Mouse (Mus musculus) heart, adult 9 months (tissue): ENCODE data around the gene Serinc5.
"Not testable (repeated sequence)": the region's sequence is repeated elsewhere in the genome, so short reads cannot be mapped to it uniquely, and the experiment has no call there.

Source experiments
- DNase-seq, 2 experiments: peaks; one replicate each; pipeline ENCODE4 v3.0.0; 2022; ENCODE audit warnings: low spot score in 2 of 2

The Serinc5 gene

DNA sequence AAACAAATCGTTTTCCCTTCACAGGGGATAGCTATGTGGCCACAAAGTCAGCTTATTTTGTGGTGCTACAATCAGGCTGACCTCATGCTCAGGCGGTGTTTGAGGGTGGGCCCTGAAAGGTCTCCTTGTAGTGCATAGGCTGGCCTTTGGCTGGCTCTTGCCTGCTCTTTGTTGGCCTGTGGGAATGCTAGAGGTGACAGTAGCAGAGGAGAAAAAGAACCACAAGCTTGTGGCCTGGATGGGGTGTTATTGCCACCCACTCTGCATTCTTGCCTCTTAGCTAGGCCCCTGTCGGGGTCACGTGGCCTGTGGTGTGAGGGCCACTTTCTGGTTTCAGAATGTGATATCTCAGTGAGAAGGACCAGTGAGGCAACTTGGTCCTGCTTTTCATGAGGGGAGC, 54.1 kb downstream of the Serinc5 start:
- DNase-seq = no peak

DNA sequence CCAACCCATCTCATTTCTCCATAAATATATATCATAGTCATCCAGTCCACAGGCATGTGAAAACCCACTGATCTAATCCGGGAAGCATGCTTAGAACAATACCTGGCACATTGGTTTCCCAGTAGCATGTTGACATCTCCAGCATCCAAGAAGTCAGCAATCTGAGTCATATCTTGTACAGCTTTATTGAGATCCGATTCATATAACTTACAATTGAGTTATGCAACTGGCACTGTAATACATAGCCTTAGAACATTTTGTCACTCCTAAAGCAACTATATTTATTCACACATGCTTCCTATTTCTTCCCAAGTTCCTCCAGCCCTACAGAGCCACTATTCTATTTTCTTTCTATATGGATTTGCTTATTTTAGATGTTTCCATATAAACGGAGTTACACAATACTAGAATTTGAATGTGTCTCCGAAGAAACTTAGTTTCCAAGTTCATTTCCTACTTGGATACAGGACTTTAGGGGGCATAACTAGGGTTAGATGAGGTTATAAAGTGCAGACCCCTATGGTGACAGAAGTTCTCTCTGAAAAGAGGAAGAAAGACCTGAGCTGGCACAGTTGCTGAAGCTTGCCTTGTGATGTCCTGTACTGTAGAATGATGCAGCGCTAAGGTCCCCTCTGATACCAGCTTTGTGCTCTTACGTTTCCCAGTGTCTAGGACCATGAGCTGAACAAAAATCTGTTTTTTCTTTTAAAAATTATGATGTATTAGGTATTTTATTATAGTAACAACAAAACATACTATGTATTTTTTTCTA, 57.5 kb downstream of the Serinc5 start:
- no peak for DNase-seq

- no peak for DNase-seq
Measured at GRCm38 (mm10) chr13:92671727-92672126, 60.8 kb downstream of the Serinc5 start.

- DNase-seq = no peak
Measured at GRCm38 (mm10) chr13:92674676-92675075, 63.8 kb downstream of the Serinc5 start.

GRCm38 (mm10) chr13:92675308-92675707, 64.4 kb downstream of the Serinc5 start:
- DNase-seq = no peak

GRCm38 (mm10) chr13:92675897-92676584, 65.2 kb downstream of the Serinc5 start:
- peak; percentile 31 to 36 for DNase-seq

DNA sequence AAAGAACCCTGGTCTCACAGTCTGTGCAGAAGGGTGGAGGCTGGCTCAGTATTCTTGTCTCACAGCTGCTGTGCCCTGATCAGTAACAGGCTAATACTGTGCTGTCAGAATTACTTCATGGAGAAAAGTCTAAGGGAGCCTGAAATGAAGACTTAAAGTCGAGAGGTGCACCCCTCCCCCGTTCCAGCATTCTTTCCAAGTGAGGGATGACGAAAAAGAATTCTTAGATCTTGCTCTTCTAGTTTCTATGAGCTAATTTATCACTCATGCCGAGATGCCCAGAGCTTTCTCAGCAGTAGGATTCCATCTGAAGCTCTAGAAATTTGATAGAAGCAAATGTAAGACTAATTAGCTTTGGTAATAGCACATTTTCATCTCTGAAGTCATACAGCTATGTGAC, 66.8 kb downstream of the Serinc5 start:
- no peak for DNase-seq

- no peak for DNase-seq
Measured at GRCm38 (mm10) chr13:92679661-92680060, 68.8 kb downstream of the Serinc5 start.

GRCm38 (mm10) chr13:92681541-92681940, 70.7 kb downstream of the Serinc5 start:
- DNase-seq = no peak

- DNase-seq = no peak
Measured at GRCm38 (mm10) chr13:92682833-92683232, 71.9 kb downstream of the Serinc5 start.

GRCm38 (mm10) chr13:92683464-92683863, 72.6 kb downstream of the Serinc5 start:
- no peak for DNase-seq

DNA sequence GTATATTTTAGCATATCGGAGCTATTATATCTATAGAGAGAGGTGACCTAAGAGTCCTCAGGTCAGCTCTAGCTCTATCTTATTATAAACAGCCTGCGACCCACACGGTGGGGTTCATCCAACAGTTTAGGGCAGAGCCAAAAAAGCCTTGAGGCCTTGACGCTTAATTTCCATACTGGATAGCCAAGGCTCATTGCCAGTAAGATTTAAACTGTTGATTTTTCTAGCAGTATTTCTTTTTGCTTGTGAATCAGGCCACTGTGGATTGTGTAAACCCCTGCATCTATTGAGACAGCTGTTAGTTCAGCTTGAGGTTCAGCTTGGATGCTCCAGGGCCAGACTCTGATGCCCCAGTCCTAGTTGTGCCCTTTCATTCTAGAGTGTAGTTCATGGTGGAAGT, 73.4 kb downstream of the Serinc5 start:
- DNase-seq = no peak

GRCm38 (mm10) chr13:92685273-92685672, 74.4 kb downstream of the Serinc5 start:
- DNase-seq = no peak

GRCm38 (mm10) chr13:92687151-92687550, 76.3 kb downstream of the Serinc5 start:
- not testable (repeated sequence) for DNase-seq

DNA sequence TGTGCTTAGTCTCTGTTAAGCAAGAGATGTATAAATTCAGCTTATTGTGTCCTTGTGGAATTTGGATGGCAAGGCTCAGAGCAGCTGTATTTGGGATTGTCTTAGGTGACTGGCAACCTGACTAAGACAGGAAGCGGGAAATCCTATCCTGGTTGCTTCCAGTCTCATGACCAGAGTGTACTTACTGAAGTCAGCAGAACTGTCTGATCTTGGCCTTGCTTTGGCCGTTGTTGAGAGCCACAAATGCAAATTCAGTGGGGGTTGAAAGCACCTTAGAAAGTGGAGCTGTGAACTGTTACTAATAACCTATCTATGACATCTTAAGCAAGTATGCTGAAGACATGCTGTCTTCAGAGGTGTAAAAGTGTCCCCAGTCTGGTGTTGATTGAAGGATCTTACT, 78.2 kb downstream of the Serinc5 start:
- DNase-seq = no peak

DNA sequence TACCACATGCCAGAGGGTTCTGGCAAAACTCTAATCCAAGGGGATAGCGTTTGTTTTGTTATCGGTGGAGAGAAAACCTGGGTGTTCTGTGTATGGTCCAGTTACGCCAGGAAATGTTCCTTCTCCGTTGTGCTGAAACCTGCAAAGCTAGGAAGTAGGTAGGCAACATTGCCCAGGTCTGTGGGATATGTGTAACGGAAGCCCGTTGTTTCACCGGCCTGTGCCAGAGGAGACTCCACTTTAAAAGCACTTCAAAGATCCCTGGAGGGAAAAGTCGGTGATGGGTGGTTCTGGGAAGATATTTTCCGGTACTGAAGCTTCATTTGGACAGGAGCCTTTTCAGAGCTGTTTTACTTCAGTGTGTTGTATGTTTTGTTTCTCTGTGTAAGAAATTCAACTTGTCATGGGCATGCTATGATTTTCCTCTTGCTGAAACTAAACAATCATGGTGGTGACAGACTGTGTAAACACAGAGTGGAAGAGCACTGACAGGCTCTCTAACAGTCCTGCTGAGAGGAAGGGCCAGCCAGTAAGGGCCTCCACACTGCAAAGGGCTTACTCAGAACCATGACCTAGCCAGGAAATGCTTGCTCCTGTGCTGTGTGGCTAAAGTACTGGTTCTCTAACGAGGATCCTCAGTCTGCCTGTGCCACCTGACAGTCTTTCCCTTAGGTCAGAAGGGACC, 83.1 kb downstream of the Serinc5 start:
- no peak for DNase-seq

DNA sequence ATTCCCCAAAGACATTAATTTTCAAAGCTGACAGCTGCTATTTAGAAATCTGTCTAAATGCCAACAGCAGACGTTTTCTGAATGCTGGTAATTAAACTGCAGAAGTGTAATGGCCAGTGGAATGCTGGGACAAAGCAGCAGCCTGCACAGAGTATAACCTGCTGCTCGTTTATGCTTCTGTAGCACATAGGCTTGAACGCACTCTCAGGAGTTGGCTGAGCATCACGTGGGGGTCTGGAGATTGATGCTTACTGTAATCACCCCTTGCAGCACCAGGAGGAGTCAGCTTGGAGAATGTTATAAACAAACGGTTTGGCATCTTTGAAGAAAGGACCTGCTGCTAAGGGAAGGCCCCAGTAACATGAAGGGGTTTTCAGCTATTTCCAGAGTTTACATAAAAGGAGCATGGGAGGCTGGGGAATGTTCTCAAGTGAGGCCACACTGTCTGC, 85.6 kb downstream of the Serinc5 start:
- DNase-seq = no peak

DNA sequence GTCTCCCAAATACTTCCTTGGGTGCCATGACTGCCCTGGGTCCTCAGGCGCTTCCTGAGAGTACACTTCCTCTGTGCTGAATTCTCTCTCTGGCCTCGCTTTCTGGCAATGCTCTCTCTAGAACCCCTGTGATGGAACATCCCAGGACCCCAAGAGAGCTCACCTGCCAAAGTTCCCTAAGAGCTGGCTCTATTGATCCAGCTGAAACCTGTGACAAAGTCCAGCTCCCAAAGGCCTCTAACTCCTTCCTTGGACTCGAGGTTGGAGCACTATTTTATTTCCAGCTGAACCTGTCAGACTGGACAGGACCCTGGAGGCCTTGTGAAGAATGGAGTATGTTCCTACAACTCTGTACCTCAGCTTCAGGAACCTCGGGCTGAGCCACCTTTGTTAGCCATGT, 86.2 kb downstream of the Serinc5 start:
- DNase-seq = no peak

GRCm38 (mm10) chr13:92698781-92699180, 87.9 kb downstream of the Serinc5 start:
- DNase-seq = no peak

GRCm38 (mm10) chr13:92699395-92699794, 88.5 kb downstream of the Serinc5 start:
- no peak for DNase-seq

- DNase-seq = no peak
Measured at GRCm38 (mm10) chr13:92702035-92702434, 91.1 kb downstream of the Serinc5 start.

DNA sequence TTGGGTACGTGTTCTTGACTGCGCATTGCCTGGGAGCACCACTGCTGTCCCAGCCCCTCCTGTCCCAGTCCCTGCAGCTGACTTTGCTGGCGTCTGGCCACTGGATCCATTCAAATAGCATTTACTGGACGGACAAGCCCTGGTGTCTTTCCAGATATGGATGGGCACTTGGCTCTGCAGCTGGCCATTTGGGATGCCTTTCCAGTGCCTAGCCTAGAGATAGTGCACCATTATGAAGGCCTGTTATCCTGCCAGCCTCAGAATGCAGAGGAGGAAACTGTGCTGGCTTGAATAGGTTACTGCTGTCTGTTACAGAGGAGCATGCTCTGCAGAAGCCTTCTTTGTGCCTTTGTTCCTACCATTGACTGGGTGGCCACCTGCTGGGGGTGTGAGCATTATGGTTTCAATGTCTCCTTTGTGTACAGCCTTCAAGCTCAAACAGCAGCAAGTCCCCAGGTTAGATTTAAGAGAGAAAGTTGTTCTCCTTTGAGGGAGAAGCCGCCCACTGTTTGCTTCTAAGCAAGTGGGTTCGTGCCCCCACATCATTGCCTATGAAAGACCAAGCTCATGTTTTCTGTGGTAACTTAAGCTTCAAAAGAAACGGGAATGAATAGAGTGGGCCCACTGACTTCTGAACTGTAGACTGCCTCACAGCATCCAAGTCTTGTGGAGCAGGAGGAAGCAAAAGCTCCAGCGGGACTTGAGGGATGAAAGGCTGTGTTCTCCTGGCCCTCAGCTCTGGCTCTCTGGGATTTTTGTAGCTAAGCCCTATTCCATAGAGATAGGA, 92.5 kb downstream of the Serinc5 start:
- DNase-seq = peak; percentile 31 to 35
